Mouse (Mus musculus) embryo, embryonic 9.5 days (tissue): ENCODE measurements at regions not wholly inside any gene's neighbourhood (a gene's known extent, or its start where the extent isn't known, plus 50 kb on each side); places are given as distances from the start of the nearest gene placed in this dataset.

Experiments used
- DNase-seq: peaks from one replicate; pipeline ENCODE4 v3.0.0-alpha.2; 2017; ENCODE audit errors: extremely low spot score

DNA sequence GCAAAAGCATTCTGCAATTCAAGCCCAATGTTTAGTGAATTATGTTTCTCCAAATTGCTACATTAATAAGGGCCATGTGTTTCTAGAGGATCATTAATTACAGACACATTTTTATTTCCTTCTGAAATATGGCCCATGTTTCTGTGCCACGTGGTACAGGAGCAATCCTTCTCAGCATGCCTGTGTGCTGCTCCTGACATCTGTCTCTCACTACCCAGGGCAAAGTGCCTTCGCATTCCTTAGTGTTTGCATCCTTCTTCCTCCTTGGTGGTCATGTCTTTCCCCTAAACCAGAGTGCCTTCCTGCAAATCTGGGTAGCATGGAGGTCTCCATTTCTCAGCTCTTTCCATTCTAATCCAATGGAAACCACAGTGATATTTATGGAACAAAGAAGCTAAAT lies 832.7 kb upstream of the Fam160b2 start:
- DNase-seq: no peak
